Mouse (Mus musculus) right cerebral cortex, adult 2 months (tissue): ENCODE measurements around the gene Get4.

Experiments used
- DNase-seq, 2 experiments: peaks; one replicate each; pipeline ENCODE4 v3.0.0; 2021 to 2022; ENCODE audit warnings: low spot score in 2 of 2

The Get4 gene

GRCm38 (mm10) chr5:139317751-139318504 is 65.8 kb downstream of the Get4 start:
- peak; percentile 69 to 82 for DNase-seq
